Mouse (Mus musculus) limb, embryonic 15.5 days (tissue): Measurements from ENCODE around the gene Gm17655. TPM values are rescaled to one million over a fixed set of nuclear protein-coding genes. Genes with fewer than 3 reads are reported as not detected.

ENCODE experiments used
- ATAC-seq: fragments of 200-750 bp; cut with Nextera tagmentation; 2 replicates; pipeline ENCODE4 v1.8.0; 2017; ENCODE audit warnings: low read depth, moderate TSS enrichment; ENCODE audit not compliant: insufficient number of reproducible peaks, low FRiP score, low TSS enrichment
- H3K27ac ChIP-seq: fragments of 300-500 bp; sonication (generic); 2 replicates; pipeline ENCODE4 v1.5.1; 2015; ENCODE audit warnings: moderate library complexity, mild to moderate bottlenecking, inconsistent platforms
- H3K27me3 ChIP-seq: fragments of 300-500 bp; sonication (generic); 2 replicates; pipeline ENCODE4 v1.6.1; 2015; ENCODE audit warnings: inconsistent platforms
- H3K36me3 ChIP-seq: fragments of 300-500 bp; sonication (generic); 2 replicates; pipeline ENCODE4 v1.6.1; 2015; ENCODE audit warnings: inconsistent platforms
- H3K4me1 ChIP-seq: fragments of 300-500 bp; sonication (generic); 2 replicates; pipeline ENCODE4 v1.6.1; 2015; ENCODE audit warnings: inconsistent platforms
- H3K4me2 ChIP-seq: fragments of 300-500 bp; sonication (generic); 2 replicates; pipeline ENCODE4 v1.6.1; 2015; ENCODE audit warnings: mild to moderate bottlenecking, inconsistent platforms
- H3K4me3 ChIP-seq: fragments of 300-500 bp; sonication (generic); 2 replicates; pipeline ENCODE4 v1.5.1; 2015; ENCODE audit warnings: mild to moderate bottlenecking, inconsistent platforms
- H3K9ac ChIP-seq: fragments of 300-500 bp; sonication (generic); 2 replicates; pipeline ENCODE4 v1.6.1; 2015; ENCODE audit warnings: inconsistent platforms
- H3K9me3 ChIP-seq: fragments of 300-500 bp; sonication (generic); 2 replicates; pipeline ENCODE4 v1.6.1; 2016; ENCODE audit warnings: inconsistent platforms
- WGBS: fragments of 180-500 bp; shearing (Covaris S2); methylation state at CpG from one replicate; pipeline ENCODE4 v1.1.7; 2015; 5-methylcytosine and 5-hydroxymethylcytosine counted together
- polyA plus RNA-seq: library from polyadenylated mRNA; unstranded; fragments of >200 nt; fragmentation: Nextera tagmentation; extraction: Ambion mirVana; gene quantifications from 2 replicates; pipeline ENCODE4 v1.2.1, GENCODE M21; 2015

The Gm17655 gene
- polyA plus RNA-seq, 1 experiment from 2014 or later = 2.4 TPM

DNA sequence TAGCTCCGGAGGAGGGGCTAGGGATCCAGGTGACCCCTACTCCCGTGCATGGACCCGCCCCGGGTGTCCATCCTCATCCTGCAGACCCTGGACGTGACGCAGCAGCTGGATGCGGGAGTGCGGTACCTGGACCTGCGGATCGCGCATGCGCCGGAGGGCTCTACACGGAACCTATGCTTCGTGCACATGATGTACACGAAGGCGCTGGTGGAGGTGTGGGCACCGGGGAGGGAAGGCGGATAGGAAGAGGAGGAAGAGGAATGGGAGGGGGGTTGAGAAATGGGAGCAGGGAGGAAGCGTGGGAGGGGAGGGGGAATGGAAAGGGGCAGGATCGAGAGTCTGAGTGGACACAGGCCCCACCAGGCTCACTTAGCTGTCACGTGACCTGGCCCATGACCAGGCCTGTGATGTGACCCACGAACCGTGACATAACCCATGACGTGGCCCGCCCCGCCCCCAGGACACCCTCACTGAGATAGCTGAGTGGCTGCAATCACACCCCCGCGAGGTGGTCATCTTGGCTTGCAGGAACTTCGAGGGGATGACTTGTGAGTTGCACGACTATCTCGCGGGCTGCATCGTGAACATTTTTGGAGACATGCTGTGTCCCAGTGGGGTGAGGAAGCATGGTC lies 29.5 kb upstream of the Gm17655 start:
- no peak overlapping the region for H3K27ac ChIP-seq
- peaks cover 6% of the 10 kb centered on the region; the same call in 1 of the 2 replicates for H3K27me3 ChIP-seq
- H3K36me3 ChIP-seq = peaks cover 41% of the 10 kb centered on the region
- peak overlapping the region; percentile 34 for H3K4me3 ChIP-seq
- H3K4me2 ChIP-seq = peak overlapping the region; percentile 62
- H3K9ac ChIP-seq = no peak overlapping the region
- H3K4me1 ChIP-seq = peaks cover 37% of the 10 kb centered on the region
- H3K9me3 ChIP-seq = no peaks in the 10 kb centered on the region
- peak; percentile 12; the same call in 1 of the 2 replicates for ATAC-seq
- 16% methylated on average over 34 of the region's 34 CpGs for WGBS

DNA sequence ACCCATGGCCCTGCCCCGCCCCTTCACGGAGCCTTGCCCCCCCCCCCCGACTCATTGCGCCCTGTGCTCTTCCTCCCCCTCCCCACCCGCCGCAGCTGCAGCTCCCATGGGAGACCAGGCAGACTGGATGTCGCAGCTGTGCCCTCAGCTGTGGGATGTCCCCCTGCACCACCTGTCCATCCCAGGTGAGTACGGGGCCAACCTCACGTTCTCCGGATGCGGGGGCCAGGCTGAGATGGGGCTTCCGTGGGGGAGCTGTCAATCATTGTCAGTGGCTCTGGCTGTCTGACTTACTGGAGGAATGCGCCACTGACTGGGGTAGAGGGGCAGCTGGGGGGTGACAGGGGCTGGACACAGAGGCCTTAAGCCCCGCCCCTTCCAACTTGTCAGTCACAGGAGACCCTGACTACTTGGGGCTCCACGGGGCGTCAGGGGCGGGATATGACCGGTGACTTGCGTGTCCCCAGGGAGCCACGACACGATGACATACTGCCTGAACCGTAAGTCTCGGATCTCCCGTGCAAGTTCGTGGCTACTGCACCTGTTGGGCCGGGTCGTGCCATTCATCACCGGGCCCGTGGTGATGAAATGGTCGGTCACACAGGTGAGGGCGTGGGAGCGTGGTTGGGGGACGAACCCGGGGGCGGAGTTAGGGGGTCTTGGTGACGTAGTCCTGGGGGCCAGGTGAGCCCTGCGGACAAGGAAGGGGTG lies 28.8 kb upstream of the Gm17655 start:
- WGBS = 1% methylated on average over 33 of the region's 37 CpGs
- Histone ChIP-seq H3K4me2 (peak overlapping the region; percentile 62), H3K9me3 (no peaks in the 10 kb centered on the region), H3K9ac (no peak overlapping the region), H3K4me3 (peak overlapping the region; percentile 34), H3K27ac (no peak overlapping the region), H3K4me1 (peaks cover 29% of the 10 kb centered on the region), H3K36me3 (peaks cover 35% of the 10 kb centered on the region), H3K27me3 (peaks cover 6% of the 10 kb centered on the region; the same call in 1 of the 2 replicates)
- ATAC-seq = no peak

DNA sequence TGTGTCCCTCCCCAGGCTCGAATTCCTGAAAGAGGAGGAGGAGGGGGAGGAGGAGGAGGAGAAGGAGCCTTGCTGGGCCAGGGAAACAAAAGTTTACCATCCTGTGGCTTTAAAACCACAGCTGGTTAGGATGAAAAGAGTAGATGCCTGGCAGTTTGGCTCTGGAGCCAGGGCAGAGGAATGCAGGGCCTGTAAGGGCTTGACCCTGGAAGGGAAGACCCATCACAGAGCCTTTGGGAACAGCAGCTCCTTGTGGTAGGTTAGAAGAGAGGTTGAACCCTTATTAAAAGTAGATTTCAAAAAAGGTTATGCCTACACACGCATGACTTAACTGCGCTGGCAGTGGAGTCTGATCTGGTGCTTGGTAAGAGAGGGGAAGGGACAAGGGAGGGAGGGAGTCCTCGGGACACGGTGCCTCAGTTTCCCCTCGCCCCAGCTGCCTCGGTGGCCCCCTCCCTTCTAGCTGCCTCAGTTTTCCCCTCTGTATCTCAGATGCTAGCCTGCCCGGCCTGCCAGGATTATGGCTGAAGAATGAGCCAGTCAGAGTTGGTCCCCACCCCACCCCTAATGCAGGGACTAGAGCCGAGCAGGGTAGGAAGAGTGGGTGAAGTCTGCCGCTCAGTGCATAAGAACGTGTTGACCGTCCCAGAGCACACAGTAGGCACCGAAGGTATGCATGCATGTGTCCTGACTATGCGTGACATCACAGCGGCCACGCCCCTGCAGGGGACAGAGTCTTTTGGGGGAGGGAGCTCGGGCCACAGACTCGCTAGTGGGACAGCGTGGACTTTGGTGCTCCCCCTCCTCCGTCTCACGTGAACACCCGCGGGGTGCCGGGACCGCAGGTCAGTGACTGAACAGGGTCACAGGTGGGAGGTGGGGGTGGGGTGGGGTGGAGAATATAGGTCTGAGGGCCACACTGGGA lies 27.6 kb upstream of the Gm17655 start, which contains the start of gene Plcxd1:
Gene Plcxd1, plus strand, starts transcription at position 314 of the 925 bp plus-strand sequence.
- 5% methylated on average over 25 of the region's 25 CpGs for WGBS
- peaks cover 28% of the 10 kb centered on the region for H3K4me1 ChIP-seq
- peaks cover 6% of the 10 kb centered on the region; the same call in 1 of the 2 replicates for H3K27me3 ChIP-seq
- no peaks in the 10 kb centered on the region for H3K9me3 ChIP-seq
- H3K9ac ChIP-seq = no peak within 1 kb of the TSS
- H3K36me3 ChIP-seq = peaks cover 24% of the 10 kb centered on the region
- ATAC-seq = no peak
- peak within 1 kb of the TSS; percentile 34 for H3K4me3 ChIP-seq
- no peak within 1 kb of the TSS for H3K27ac ChIP-seq
- peak within 1 kb of the TSS; percentile 62 for H3K4me2 ChIP-seq

DNA sequence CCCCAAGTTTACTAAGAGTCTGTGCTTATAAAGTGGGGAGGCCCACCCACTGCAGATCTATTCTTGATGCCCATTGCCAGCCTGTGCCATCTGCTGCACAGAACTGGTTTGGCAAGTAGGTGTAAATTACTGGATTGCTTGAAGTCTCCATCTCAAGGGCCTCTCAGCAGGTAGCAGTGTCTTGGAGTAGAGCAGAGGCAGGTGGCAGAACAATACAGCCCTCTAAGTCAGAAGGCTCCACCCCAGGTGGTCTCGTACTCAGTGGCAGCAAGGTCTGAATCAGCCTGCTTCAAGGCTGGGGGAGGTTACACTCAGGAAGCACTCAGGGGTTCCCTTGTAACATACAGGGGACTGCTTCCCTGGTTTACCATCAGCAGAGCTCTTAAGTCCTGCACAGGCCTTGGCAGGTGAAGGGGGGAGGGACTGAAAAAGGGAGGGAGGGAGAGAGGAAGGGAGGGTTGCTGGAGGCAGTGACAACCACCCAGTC lies 26.7 kb upstream of the Gm17655 start:
- 31% methylated on average over 1 of the region's 1 CpGs for WGBS
- Histone ChIP-seq H3K27me3 (peaks cover 6% of the 10 kb centered on the region; the same call in 1 of the 2 replicates), H3K4me3 (no peak overlapping the region), H3K4me1 (peaks cover 33% of the 10 kb centered on the region), H3K4me2 (no peak overlapping the region), H3K9me3 (no peaks in the 10 kb centered on the region), H3K36me3 (peaks cover 15% of the 10 kb centered on the region), H3K9ac (no peak overlapping the region), H3K27ac (no peak overlapping the region)
- no peak for ATAC-seq

DNA sequence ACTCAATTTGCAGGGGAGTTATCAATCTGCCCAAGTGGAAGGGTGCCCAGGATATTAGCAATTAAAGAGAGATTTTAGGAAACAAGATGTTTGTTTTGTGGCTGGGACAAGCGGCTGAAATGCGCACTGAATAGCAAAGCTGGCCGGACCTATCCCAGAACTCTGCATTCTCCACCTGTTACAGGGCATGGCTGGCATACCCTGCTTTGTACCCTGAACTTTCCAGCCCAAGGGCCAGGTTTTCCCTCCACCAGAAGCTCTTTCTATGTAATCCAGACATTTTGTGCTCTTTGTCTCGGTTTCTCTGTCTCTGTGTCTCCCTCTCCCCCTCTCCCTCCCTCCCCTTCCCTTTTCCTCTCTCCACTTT lies 22.5 kb upstream of the Gm17655 start:
- whole genome bisulfite sequencing = 9% methylated on average over 4 of the region's 4 CpGs
- peak overlapping the region; percentile 76 for H3K4me2 ChIP-seq
- H3K27me3 ChIP-seq = no peaks in the 10 kb centered on the region
- no peaks in the 10 kb centered on the region for H3K9me3 ChIP-seq
- peak overlapping the region; percentile 51 for H3K27ac ChIP-seq
- 0 out of 2 replicates have a peak overlapping the region, but pooled peaks have one; percentile 37 for H3K9ac ChIP-seq
- peak overlapping the region; percentile 53 for H3K4me3 ChIP-seq
- no peak for ATAC-seq
- H3K36me3 ChIP-seq = no peaks in the 10 kb centered on the region
- H3K4me1 ChIP-seq = peaks cover 7% of the 10 kb centered on the region

DNA sequence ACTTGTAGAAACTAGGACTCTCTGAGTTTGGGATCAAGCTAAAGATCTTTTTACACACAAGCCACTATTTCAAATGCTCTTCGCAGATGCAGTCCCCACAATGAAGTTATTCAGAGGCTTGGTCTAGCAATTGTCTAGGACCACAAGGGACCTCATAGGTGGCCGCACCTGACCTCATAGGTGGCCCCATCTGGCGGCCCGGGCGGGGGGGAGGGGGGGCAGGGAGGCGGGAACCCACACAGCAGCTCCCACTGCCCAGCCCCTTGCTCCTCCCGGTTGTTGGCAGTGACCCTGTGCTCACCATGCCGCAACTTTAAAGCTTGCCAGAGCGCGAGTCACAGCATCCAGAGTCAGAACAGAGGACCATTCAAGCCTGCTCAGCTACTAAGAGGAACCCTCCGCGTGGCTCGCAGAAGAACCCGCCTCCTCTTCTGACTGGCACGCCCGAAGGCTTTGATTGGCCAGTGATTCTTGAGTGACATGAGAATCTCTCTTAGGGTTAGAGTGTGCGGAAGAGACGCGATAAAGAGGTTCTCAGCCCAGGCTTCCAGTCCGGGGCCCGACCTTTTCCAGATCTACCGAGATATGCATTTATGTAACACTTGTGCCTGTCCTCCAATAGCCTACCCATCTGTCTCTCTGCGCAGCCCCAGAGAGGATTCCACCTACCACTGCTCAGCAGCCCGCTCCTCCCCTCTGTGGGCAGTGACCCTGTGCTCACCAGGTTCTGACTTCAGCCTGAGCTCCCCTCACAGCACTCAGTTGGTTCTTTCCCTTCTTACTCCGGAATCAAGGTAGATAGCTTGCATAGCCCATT lies 21.9 kb upstream of the Gm17655 start, which contains the start of gene Gm35315:
Gene Gm35315, minus strand, starts transcription at position 391 of the 817 bp plus-strand sequence.
- Histone ChIP-seq H3K9ac (0 out of 2 replicates have a peak within 1 kb of the TSS, but pooled peaks have one; percentile 37), H3K9me3 (no peaks in the 10 kb centered on the region), H3K27me3 (no peaks in the 10 kb centered on the region), H3K27ac (peak within 1 kb of the TSS; percentile 51), H3K4me1 (peaks cover 7% of the 10 kb centered on the region), H3K36me3 (no peaks in the 10 kb centered on the region), H3K4me2 (peak within 1 kb of the TSS; percentile 76), H3K4me3 (peak within 1 kb of the TSS; percentile 53)
- ATAC-seq = peak; percentile 90
- WGBS = 1% methylated on average over 25 of the region's 25 CpGs

DNA sequence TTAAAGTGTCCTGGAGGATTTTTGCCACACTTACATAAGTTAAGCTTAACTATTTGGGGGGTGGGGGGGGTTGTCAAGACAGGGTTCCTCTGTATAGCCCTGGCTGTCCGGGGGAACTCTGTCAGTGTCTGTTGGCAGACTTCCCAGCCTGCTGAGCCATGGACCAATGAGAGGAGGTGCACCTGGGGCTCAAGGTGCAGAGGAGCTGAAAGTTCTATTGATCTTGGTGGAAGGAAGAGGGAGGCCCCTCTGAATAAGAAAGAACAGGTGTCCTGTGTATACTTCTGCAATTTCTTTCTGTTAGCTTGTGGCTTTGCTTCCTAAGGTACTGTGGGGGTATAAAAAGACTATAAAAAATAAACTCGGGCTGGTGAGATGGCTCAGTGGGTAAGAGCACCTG lies 19.2 kb upstream of the Gm17655 start:
- no peak for ATAC-seq
- Histone ChIP-seq H3K36me3 (no peaks in the 10 kb centered on the region), H3K9ac (no peak overlapping the region), H3K27me3 (no peaks in the 10 kb centered on the region), H3K4me2 (no peak overlapping the region), H3K4me3 (no peak overlapping the region), H3K9me3 (no peaks in the 10 kb centered on the region), H3K4me1 (peaks cover 5% of the 10 kb centered on the region), H3K27ac (no peak overlapping the region)
- WGBS = 58% methylated on average over 2 of the region's 2 CpGs

DNA sequence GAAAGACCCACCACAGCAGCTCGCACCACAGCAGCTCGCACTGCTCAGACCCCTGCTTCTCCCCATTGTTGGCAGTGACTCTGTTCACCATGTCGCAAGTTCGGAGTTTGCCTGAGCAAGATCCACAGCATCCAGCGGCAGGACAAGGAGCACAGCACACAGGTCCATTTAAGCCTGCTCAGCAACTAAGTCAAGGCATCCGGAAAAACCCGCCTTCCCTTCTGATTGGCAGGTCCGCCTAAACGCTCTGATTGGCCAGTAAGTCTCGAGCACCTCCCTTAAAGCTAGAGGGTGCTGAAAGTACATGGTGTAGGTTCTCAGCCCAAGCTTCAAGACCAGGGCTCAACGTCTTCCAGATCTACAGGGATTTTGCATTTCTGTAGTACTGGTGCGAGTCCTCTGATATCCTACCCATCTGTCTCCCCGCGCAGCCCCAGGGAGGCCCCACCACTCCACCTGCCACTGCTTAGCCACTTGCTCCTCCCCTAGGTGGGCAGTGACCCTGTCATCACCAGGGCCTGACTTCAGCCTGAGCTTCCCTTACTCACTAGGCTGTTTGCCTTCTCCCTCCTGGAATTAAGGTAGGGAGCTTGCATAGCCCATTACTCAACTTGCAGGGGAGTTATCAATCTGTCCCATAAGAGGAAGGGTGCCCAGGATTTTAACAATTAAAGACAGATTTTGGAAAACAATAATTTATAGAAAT lies 14.0 kb upstream of the Gm17655 start:
- H3K9me3 ChIP-seq = no peaks in the 10 kb centered on the region
- H3K36me3 ChIP-seq = no peaks in the 10 kb centered on the region
- H3K9ac ChIP-seq = no peak overlapping the region
- H3K27ac ChIP-seq = no peak overlapping the region
- no peaks in the 10 kb centered on the region for H3K4me1 ChIP-seq
- H3K4me3 ChIP-seq = no peak overlapping the region
- no peaks in the 10 kb centered on the region for H3K27me3 ChIP-seq
- no peak overlapping the region for H3K4me2 ChIP-seq
- 31% methylated on average over 14 of the region's 14 CpGs for WGBS
- ATAC-seq = no peak

DNA sequence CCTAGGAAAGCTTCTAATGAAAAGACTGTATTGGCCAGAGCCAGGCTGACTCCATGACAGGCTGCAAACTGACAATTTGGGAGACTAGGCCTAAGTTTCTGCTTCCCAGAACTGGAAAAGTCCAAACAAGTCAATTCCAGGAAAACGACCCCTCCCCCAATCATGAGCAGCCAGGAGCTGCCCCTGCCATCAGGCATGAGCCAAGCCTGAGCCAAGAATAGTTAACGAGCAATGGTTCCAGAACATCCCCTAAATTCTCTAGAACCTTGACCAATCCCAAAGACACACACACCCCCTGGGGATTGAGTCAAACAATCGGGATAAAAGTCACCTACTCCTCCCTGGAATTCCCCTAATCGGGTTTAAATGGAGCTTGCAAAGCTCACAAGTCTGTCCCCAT lies 10.6 kb upstream of the Gm17655 start:
- Histone ChIP-seq H3K4me2 (no peak overlapping the region), H3K9me3 (peaks cover 10% of the 10 kb centered on the region; the same call in 1 of the 2 replicates), H3K9ac (no peak overlapping the region), H3K4me1 (no peaks in the 10 kb centered on the region), H3K27me3 (no peaks in the 10 kb centered on the region), H3K27ac (no peak overlapping the region), H3K36me3 (no peaks in the 10 kb centered on the region), H3K4me3 (no peak overlapping the region)
- no peak for ATAC-seq
- 80% methylated on average over 4 of the region's 4 CpGs for WGBS

DNA sequence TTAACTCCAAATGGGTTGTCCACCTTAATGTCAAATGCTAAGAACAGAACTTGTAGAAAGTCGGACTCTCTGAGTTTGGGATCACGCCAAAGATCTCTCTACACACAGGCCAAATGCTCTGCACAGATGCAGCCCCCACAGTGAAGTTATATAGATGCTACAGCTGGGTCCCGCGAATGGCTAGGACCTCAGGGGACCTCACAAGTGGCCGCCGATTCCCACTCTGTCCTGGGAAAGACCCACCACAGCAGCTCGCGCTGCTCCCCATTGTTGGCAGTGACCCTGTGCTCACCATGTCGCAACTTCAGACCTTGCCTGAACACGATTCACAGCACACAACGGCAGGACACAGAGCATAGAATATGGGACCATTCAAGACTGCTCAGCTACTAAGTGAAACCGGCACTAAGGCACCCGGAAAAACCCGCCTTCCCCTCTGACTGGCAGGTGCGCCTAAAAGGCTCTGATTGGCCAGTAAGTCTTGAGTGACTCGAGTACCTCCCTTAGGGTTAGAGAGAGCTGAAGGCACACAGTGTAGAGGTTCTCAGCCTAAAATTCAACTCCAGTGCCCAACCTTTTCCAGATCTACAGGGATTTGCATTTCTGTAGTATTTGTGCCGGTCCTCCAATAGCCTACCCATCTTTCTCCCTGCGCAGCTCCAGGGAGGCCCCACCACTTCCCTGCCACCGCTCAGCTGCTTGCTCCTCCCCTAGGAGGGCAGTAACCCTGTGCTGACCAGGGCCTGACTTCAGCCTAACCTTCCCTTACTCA lies 14.5 kb downstream of the Gm17655 start:
- Histone ChIP-seq H3K27me3 (no peaks in the 10 kb centered on the region), H3K36me3 (no peaks in the 10 kb centered on the region), H3K9ac (peak overlapping the region; percentile 37), H3K27ac (peak overlapping the region; percentile 65; the same call in 1 of the 2 replicates), H3K4me1 (no peaks in the 10 kb centered on the region), H3K4me2 (peak overlapping the region; percentile 50), H3K4me3 (peak overlapping the region; percentile 53), H3K9me3 (no peaks in the 10 kb centered on the region)
- WGBS = 2% methylated on average over 19 of the region's 19 CpGs
- peak; percentile 92 for ATAC-seq
